Mouse (Mus musculus) urinary bladder, postnatal 25 days (tissue): Measurements from ENCODE around the gene Lrrc71.

Experiments
- DNase-seq: peaks from one replicate; pipeline ENCODE4 v3.0.0; 2022; ENCODE audit warnings: low spot score

Gene Lrrc71

DNA sequence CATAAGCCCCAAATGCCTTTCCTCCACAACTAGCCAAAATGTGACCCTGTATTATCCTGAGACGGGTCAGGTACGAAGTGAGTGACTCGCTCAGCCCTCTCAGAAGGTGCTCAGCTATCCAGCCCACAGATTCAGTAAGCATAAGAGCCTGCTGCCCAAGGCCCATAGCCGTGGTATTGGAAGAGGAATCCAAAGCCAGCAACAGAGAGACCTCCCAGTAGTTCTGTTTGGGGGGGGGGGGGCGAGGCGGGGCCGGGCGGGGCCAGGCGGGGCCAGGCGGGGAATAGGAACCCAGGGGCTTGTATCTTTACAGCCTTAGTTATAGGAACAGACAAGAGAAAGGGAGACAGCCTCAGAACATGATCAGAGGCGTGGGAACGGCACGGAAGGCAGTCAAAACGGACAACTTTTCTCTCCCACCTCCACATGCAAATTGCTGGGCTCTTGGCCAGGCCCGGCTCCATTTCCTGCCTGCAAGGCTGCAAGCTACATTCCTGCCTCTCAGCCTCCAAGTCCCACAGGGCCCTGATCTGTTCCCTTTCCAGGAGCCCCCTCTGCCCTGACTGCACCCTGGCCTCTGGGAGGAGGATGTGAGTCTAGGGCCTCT lies 15.4 kb upstream of the Lrrc71 start:
- DNase-seq, result peak; percentile 40

DNA sequence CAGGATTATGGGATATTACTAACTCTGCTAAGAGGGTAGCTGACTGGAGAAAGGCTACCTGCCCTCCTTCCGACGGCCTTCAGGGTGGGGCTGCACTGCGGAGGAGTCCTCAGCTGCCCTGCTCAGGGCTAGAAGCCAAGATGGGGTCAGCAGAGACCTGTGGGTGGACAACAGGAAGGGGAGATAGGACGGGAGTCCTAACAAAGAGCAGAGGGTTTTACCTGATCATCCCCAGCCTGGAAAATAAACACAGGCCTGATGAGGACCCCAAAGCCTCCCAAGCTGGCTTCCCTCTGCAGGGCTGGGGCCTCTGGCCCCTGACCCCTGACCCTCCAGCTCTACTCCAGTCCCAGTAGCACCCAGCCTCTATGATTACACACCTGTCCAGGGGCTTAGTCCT lies 14.8 kb upstream of the Lrrc71 start:
- DNase-seq, result no peak

GRCm38 (mm10) chr3:87761408-87762375 lies 13.3 kb upstream of the Lrrc71 start:
- DNase-seq, result no peak

DNA sequence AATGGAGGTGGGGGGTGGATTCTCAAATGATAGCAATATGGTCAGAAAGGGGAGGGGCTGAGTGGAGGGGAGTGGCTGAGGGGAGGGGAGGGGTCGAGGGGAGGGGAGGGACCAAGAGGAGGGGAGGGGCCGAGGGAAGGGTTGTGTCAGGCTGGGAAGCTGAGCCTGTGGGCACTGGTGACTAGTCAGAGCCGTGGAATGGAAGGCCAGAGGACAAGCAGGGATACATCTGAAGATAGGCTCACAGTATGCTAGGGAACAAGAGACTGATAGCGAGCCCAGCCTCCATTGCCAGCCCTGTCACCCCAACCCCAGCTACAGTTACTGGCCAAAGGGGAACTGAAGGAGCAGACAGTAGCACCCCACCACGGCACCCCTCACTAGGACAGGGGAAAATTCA lies 10.2 kb upstream of the Lrrc71 start:
- no peak for DNase-seq

- no peak for DNase-seq
Observed at GRCm38 (mm10) chr3:87756488-87756887, 8.1 kb upstream of the Lrrc71 start.

DNA sequence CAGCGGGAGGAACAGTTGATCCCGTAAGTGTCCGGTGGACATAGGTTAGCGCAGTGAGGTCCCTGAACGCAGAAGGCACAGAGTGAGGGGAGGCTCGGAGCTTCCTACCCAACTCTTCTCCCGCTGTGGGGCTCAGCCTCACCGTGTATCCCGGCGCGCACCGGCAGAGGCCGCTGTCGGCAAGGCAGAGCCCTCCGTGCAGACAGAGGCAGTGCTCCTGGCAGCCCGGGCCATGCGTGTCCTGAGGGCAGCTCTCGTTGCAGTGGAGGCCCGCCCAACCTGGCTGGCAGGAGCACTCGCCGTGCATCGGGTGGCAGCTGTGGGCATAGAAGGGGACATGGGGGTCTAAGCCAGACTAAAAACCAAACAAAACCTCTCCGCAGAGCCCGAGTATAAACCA lies 7.5 kb upstream of the Lrrc71 start:
- peak; percentile 86 for DNase-seq

- DNase-seq, result no peak
Observed at GRCm38 (mm10) chr3:87753829-87754228, 5.4 kb upstream of the Lrrc71 start.

DNA sequence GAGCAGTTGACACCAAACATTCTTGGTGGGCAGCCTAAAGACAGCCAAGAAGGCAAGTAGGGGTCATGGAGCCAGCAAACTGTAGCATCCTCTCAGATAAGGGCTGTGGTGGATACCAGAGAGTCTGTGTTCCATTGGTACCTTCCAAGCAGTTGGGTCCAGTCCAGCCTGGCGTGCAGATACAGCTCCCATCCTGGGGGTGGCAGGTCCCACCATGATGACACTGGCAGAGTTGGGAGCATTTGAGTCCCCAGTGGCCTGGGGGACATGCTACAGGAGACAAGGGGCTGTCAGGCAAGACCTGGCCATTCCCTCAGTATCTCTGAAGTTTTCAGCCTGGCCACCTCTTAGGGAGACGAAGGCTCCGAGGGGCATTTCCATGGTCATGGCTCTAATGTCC lies 4.1 kb upstream of the Lrrc71 start:
- DNase-seq, result no peak

- no peak for DNase-seq
Observed at GRCm38 (mm10) chr3:87749977-87750376, 1.6 kb upstream of the Lrrc71 start.

- DNase-seq, result peak; percentile 49
Observed at GRCm38 (mm10) chr3:87749036-87749435, 611 bp upstream of the Lrrc71 start.

DNA sequence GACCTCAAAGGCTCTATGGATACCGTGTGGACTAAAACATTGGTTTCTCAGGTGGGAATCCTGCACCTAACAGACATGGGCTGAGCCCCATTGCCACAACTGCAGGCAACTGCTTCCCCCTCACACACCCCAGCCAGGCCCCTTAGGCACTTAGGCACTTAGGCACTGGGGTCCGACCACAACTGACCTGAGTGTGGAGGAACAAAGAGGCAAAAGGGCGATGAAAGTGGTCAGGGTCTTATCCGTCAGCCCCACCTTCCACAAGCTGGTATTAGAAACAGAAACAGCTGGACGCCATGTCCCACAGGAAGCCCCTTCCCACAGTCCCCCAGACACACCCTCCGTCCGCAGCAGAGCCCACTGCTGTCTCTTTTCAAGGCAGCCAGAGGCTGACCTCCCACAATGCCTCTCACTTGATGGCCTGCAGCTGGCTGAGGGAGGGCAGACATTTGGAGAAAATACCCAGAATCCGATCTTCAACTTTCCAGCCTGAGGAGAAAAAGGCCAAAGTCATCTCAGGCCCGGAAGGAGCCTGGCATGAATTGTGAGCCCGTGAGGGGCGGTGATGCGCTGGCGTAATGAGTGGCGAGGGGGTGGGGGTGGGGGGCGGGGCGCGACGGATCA lies 3.3 kb downstream of the Lrrc71 start:
- no peak for DNase-seq

GRCm38 (mm10) chr3:87743927-87744326 lies 4.5 kb downstream of the Lrrc71 start:
- no peak for DNase-seq

GRCm38 (mm10) chr3:87742735-87743134 lies 5.7 kb downstream of the Lrrc71 start:
- no peak for DNase-seq

DNA sequence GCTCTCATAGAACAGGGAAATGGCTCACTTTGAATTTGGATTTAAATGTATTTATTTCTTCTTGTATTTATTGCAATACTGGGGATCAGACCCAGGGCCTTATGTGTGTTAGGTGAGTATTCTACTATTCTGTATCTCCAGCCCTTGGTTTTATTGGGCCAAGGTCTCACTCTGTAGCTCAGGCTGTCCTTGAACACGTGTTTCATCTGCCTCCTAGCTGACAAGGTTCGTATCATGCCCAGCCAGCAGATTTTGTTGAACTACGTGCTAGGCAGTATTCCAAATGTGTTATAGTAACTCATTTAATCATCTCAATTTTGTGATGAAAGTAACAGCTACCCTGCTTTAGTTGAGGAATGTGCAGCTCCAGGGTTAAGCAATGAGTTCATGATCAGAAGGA lies 6.4 kb downstream of the Lrrc71 start:
- no peak for DNase-seq

DNA sequence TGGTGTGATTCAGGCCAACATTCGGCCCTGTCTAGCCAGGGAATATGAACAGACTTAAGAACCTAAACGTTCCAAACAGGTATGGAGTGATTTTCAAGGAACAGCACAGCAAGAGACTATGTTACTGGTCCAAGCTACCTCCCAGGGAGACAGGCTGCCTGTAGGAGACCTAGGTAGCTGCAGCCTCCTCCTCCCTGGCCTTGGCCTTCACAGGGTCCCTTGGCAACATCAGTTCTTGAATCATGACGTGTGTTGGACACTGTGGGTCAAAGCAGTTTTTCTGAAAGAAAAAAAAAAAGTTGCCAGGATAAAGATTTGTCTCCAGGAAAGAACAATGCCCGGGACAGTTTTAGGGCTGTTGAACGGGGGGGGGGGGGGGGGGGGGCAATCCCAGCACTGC lies 9.5 kb downstream of the Lrrc71 start:
- DNase-seq, result no peak

DNA sequence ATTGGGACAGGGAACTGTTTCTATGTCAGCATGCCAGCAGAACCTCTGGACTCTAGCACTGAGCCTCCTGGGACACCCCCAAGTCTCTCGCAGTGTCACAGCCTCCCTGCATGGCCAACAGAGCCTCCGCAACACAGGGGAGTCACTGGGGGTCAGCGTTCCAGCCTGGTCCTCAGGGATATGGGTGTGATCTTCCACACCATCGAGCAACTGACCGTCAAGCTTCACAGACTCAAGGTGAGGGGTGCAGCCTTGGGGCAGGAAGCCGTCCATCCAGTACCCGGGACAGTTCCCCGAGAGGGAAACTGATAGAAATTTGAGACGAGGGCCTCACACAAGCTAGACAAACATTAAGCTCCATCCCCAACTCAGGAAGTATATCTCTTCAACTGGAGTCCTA lies 13.1 kb downstream of the Lrrc71 start:
- DNase-seq, result no peak

- DNase-seq, result no peak
Observed at GRCm38 (mm10) chr3:87733984-87734761, 14.3 kb downstream of the Lrrc71 start.

GRCm38 (mm10) chr3:87733098-87733497 lies 15.3 kb downstream of the Lrrc71 start:
- no peak for DNase-seq

GRCm38 (mm10) chr3:87728696-87729095 lies 19.7 kb downstream of the Lrrc71 start:
- DNase-seq, result no peak

- no peak for DNase-seq
Observed at GRCm38 (mm10) chr3:87726191-87726590, 22.2 kb downstream of the Lrrc71 start.

- no peak for DNase-seq
Observed at GRCm38 (mm10) chr3:87725396-87726160, 22.8 kb downstream of the Lrrc71 start.
